Mouse (Mus musculus): ENCODE measurements at regions not wholly inside any gene's neighbourhood (a gene's known extent, or its start where the extent isn't known, plus 50 kb on each side); places are given as distances from the start of the nearest gene placed in this dataset.

GRCm38 (mm10) chr12:35607652-35608051, 72.8 kb upstream of the Ahr start:
- DNase-seq = no peak

GRCm38 (mm10) chr12:35603742-35604141, 68.9 kb upstream of the Ahr start:
- DNase-seq = no peak

- no peak for DNase-seq
Measured at GRCm38 (mm10) chr12:35602589-35602988, 67.8 kb upstream of the Ahr start.

GRCm38 (mm10) chr12:35598298-35598697, 63.5 kb upstream of the Ahr start:
- no peak for DNase-seq

GRCm38 (mm10) chr12:35592866-35593265, 58.0 kb upstream of the Ahr start:
- DNase-seq = no peak
